Mouse (Mus musculus): ENCODE data around the gene Slc25a24. TPM values are rescaled to one million over a fixed set of nuclear protein-coding genes. Genes with fewer than 3 reads are reported as not detected.

Gene Slc25a24
- total RNA-seq, 2 experiments from 2014 or later, result 6.1 to 6.7 TPM

DNA sequence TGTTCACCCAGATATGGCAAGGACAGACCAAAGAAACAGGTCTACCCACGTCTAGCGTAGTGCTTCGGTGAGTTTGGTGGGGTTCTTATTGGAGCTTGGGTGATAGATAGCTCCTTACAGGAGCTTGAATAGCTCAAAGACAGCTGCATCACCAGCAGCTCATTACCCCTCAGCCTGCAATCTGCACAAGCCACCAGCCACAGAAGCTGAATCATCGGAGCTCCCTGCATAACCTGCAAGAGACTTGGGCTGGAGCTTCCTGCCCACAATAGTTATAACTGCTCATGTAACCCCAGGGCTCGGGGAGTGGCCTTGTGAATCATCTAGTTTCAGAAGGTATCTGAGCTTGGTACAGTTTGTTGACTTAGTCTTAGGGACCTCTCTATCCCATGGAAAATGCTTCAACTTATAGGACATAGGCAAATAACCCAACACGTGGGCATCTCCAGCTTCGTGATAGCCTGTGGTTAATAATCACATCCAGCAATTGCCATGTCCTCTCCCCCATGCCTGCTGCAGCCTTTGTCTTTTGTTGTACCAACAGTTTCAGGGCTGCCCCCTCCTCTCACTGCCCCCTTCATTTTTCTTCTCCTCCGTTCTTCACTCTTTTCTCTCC lies 42.4 kb downstream of the Slc25a24 start:
- DNase-seq (ENCODE audit: low spot score), result no peak
- intact Hi-C loops (cut with DNase I), result no loop called here

DNA sequence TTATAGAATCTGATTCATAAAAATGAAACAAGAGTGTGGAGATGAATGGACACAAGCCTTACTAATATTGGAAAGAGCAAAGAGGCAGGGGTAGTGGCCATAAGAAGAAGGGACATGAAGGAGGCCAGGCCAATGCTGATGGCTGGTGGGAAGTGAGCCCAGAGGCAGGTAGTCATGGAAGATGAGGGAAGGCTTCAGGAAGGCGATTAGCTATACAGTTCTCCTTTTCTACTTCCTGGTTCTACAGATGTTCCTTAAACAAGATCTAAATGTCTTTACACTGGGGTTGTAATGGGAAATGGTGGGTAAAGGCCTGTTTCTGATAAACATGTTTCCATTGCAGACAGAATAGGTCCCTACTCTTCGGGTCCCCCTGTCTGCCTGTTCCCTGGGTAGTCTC lies 46.2 kb downstream of the Slc25a24 start:
- intact Hi-C loops (cut with DNase I), result no loop called here
- DNase-seq (ENCODE audit: low spot score), result no peak

DNA sequence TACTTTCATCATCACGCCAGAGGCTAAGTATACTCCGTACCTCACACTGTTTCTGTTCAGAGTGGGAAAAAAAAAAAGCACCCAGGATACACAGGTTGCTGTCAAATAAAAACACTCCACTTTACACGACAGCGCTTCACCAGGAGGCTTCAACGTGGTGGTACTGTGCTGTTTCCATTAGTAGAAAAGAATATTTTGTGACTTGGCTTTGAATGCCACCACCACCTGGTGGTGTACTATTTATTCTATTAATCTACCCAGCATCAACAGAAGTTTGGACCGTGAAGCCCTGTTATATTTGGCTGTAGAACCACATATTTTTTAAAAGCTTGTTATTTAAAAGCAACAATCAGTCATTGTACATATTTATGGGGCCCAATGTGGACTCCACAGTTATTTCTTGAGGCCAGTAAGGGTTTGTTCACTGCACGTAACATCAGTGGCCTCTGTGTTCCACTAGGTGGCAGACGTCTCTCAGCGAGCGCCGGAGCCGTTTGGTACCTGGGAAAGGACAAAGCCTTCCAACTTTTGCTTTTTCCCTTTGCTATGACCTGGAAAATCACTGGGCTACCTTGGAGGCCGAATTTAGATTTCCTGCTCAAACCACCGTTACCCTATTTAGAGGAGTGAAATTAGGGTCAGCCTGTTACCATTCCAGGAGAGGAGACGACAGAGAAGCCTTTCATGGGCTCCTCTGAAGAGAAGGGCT lies 48.3 kb downstream of the Slc25a24 start:
- intact Hi-C loops (cut with DNase I), result loop anchor here (1.0 kb wide), 1 partner anchor 320 kb away; no protein-coding TSS in a partner anchor
- DNase-seq (ENCODE audit: low spot score), result no peak

GRCm38 (mm10) chr3:109174394-109174793 lies 51.4 kb downstream of the Slc25a24 start:
- intact Hi-C loops (cut with DNase I), result no loop called here
- no peak for DNase-seq (ENCODE audit: low spot score)

DNA sequence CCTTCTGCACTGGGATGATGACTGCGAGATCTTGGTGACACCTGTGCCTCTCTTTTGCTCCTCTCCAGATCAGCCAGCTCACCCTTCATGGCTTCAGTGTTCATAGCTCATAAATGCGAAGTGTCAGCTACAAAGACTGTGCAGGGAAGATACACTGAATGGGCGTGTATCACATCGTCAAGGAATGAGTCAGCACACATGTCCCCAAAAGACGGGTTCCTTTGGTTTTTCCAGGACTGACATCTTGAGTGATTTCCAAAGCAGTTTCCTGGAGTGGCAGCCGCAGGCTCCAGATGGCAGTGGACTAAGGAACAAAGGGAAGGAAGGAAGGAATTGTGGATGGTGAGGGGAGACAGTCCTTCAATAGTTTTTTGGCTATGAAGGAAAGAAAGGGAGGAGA lies 55.8 kb downstream of the Slc25a24 start:
- DNase-seq (ENCODE audit: low spot score), result no peak
- intact Hi-C loops (cut with DNase I), result no loop called here

DNA sequence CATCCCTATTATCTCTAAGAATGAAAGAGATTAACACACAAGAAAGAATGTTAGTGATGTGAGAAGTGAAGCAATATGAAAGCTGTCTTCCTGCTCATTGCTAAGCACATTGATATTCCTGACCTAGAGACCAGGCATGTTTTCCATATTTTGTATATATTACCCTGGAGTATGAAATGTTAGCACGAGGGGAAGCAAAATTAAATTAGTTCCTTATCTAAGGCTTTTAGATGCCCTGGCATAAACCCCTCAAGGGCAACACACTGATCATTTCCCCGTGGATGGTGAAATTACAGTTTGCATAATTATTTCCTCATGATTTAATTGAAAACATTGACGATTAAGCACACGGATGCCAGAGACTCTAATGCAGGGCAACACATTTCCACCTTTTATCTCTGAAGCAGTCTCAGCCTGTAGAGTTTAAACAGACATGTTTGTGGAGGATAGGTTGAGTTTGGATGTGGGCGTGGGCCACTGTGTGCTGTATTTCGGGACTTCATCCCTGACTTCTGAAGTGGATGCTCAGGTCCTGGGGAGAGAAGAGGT lies 56.7 kb downstream of the Slc25a24 start:
- DNase-seq (ENCODE audit: low spot score), result no peak
- intact Hi-C loops (cut with DNase I), result no loop called here

DNA sequence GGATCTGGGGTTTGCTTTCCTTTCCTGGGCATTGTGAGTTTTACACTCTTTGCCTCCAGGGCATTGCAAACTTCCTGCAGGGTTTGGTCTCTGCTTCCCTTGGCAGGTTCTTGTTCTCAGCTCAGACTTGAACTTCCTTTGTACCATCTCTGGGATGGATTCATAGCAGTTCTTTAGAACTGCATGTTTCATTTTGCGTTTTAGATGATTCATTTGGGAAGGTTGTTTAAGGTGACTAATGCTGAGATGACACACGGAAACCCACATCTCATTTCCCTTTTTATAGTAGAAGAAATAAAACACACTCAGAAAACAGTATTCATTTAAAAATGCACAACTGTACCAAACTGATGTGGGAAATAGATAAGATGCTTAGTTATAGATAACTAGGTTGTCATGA lies 73.2 kb downstream of the Slc25a24 start:
- DNase-seq (ENCODE audit: low spot score), result no peak
- intact Hi-C loops (cut with DNase I), result no loop called here

DNA sequence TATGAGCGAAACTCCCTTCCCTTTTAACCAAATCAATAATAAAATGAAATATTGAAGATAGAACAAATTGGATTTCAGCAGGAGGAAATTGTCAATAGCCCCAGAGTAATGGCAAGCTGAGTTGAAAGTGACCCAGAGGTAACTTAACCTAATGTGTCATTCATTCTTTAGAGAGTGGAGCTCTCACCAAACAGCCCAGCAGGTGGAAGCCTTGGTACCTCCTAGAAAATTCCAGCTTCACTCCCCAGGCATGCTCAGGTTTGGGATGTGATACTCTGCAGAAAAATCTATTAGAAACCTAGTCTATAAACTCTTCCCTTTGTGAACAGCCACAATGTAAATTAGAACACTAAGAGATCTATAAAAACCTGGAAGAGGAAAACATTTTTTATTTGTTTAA lies 76.3 kb downstream of the Slc25a24 start:
- intact Hi-C loops (cut with DNase I), result loop anchor here (1.0 kb wide), 1 partner anchor 292 kb away; no protein-coding TSS in a partner anchor
- no peak for DNase-seq (ENCODE audit: low spot score)

GRCm38 (mm10) chr3:109212322-109212721 lies 89.4 kb downstream of the Slc25a24 start:
- no peak for DNase-seq (ENCODE audit: low spot score)
- intact Hi-C loops (cut with DNase I), result no loop called here

GRCm38 (mm10) chr3:109216352-109216751 lies 93.4 kb downstream of the Slc25a24 start:
- no peak for DNase-seq (ENCODE audit: low spot score)
- intact Hi-C loops (cut with DNase I), result no loop called here

Other genes with a start within 250 kb of the Slc25a24 start
- gene Fndc7, start 233.1 kb upstream of the Slc25a24 start, total RNA-seq (2021), result under 1 TPM in 1 of 2 experiments, not detected in 1; 0.05 TPM
- 10 to 100 TPM; 18.8 to 20.6 TPM for gene Prpf38b, start 211.4 kb upstream of the Slc25a24 start, total RNA-seq (2021)
- not detected for gene Henmt1, start 183.3 kb upstream of the Slc25a24 start, total RNA-seq (2021)
- not detected for gene Gm9857, start 182.7 kb upstream of the Slc25a24 start, total RNA-seq (2021)
- gene Fam102b, start 95.5 kb upstream of the Slc25a24 start, total RNA-seq (2021), result 10 to 100 TPM; 10.8 to 13.5 TPM
- gene Slc25a54, start 42.7 kb upstream of the Slc25a24 start, total RNA-seq (2021), result not detected
- gene Vav3, start 217.5 kb downstream of the Slc25a24 start, total RNA-seq (2021), result 1 to 10 TPM; 6.2 to 6.3 TPM

All from heart, postnatal 25 days (tissue).